Mouse (Mus musculus) bone marrow macrophage, adult 2 months (primary cell): ENCODE results near the gene Tmco3.

Experiments
- CTCF ChIP-seq: IDR thresholded peaks from 2 replicates; pipeline ENCODE4 v1.5.1; 2012; ENCODE audit warnings: low read depth, mild to moderate bottlenecking, low read length, moderate library complexity
- POLR2A ChIP-seq: IDR thresholded peaks from 2 replicates; pipeline ENCODE4 v1.6.1; 2012; ENCODE audit warnings: mild to moderate bottlenecking, low read depth, low read length, borderline replicate concordance

- TF ChIP-seq CTCF (no peak), POLR2A (no peak)
Observed at GRCm38 (mm10) chr8:13338901-13339645, 51.1 kb downstream of the Tmco3 start.
